Mouse (Mus musculus): ENCODE measurements around the gene Tmem168.

The Tmem168 gene

DNA sequence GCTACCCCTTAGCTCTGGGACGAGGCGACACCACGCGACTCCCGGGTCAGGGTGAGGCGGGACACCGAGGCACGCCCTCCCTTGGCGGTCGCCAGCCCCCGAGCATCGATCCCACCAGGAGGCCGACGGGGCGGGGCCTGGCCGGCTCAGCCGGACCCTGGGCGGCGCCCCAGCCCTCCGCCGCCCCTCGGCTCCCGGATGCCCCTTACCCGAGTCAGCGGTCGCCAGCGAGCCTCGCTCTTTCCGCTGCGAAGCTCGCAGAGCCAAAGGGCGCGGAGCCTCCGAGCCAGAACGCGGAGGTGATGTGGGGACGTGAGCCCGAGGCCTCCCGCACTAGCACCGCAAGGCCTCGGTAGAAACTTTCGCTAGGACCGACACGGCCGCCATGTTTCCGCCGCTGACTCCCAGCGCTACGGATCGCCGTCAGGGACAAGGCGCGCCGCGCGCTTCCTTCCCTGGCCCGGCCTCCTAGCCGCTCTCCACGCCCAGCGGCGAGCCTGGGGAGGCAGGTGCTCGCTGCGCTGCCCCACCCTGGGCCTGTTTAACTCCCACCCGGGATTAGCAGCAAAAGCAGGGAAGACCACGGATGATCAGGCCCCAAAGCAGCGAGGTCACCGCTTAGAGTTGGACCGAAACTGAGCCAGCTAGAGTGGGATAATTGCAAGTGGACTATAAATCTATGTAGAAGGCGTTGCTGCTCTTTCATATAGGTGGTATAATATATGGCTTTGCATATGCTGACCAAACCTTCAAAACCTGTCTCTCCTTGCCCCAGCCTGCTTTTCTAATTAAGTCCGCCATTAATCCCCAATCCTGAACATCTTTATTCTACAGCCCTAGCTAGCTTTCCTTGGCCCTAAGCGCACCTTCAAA lies at the start of gene Tmem168:
TSS of gene Tmem168 (minus strand) at position 480 of the 873 bp plus-strand sequence.
- peak; percentile 93 for DNase-seq (ENCODE audit: low read depth, low spot score)

GRCm38 (mm10) chr6:13654081-13654480 lies 46.2 kb upstream of the Tmem168 start:
- no peak for DNase-seq (ENCODE audit: low read depth, low spot score)

DNA sequence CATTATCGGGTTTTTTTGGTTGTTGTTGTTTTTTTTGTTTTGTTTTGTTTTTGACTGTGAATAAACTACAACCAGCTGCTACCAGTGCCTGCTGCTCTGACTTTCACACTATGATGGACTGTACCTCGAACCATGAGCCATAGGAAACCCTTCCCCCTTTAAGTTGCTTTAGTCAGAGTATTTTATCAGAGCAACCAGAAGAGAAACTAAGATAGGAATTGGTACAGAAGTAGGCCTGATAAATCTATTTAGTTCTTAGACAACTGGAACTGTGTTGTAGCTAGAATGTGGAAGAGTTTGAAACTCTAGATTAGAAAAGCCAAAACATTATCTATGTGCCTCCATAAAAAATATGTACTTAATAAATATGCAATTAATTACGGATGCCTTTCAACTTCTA lies 44.4 kb upstream of the Tmem168 start:
- no peak for DNase-seq (ENCODE audit: low read depth, low spot score)

GRCm38 (mm10) chr6:13650854-13651253 lies 43.0 kb upstream of the Tmem168 start:
- no peak for DNase-seq (ENCODE audit: low read depth, low spot score)

- DNase-seq (ENCODE audit: low read depth, low spot score): no peak
These were observed 40.4 kb upstream of the Tmem168 start for GRCm38 (mm10) chr6:13648305-13648704.

DNA sequence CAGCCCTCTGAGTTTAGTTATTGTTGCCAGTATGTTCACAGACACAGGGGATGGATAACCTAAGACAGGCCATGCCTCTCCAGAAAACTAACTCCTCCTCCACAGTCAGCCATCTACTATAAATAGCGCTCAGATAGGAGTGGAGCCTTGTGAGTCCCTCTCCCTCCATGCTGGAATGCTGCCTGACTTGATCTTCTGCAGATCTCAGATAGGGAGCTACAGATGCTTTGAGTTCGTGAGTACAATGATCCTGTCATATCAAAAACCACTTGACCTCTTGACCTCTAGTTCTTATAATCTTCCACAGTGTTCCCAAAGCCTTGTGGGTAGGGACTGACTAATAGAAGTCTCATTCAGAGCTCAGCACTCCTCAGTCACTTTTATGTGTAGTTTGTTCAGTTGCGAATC lies 28.7 kb upstream of the Tmem168 start:
- peak; percentile 18 for DNase-seq (ENCODE audit: low read depth, low spot score)

DNA sequence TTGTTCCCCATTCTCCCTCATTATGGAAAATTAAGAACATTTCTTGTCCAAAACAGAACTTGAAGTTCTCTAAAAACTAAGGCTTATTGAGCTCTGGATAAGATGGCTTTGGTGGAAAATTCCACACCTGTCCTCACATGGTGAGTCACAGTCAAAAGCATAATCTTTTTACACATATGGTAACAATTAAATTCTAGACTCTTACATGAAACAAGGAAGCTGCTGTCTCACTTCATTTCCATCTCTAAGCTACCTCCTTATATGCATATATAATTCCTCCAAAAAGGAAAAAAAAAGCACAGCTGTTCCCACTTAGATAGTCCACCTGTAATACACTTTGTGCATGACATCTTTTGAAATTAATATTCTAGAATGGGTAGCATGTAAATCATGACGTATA lies 24.7 kb upstream of the Tmem168 start:
- DNase-seq (ENCODE audit: low read depth, low spot score): no peak

DNA sequence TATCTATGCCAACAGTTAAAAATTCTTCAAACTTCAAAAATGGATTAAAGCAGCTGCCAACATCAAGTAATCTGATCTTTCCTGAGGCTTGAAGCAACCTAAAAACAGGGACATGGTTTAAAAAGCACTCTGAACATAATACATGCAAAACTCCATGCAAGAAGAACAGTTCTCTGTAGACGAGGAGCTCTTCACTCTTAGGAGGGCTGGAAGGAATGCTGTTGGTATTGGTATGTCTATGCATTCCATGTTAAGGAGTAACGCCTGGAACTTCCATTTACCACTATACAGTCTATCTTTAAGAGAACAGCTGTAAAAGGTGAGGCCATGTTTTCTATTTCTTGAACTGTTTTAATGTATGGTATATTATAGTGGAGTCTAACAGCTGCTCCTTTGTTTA lies 22.7 kb upstream of the Tmem168 start:
- no peak for DNase-seq (ENCODE audit: low read depth, low spot score)

GRCm38 (mm10) chr6:13619618-13620017 lies 11.7 kb upstream of the Tmem168 start:
- DNase-seq (ENCODE audit: low read depth, low spot score): no peak

DNA sequence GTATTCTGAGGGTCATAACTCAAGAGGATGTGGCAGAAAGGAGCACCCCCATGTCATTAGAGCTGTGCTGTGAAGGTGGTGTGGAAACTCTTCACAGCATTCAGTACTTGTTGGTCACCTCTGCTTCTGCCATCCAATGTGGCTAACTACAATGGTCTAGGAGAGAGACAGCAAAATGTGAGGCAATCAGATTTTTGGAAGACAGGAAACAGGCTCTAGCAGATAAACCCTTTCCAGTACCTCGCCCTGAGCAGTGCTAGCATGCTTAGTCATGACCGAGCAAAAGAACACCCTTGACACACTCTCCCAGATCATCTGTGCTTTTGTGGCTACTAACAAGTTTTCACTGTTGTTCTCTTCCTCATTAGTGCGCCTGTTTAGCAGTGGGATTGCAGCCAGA lies 9.2 kb upstream of the Tmem168 start:
- no peak for DNase-seq (ENCODE audit: low read depth, low spot score)

GRCm38 (mm10) chr6:13614568-13614967 lies 6.7 kb upstream of the Tmem168 start:
- DNase-seq (ENCODE audit: low read depth, low spot score): no peak

DNA sequence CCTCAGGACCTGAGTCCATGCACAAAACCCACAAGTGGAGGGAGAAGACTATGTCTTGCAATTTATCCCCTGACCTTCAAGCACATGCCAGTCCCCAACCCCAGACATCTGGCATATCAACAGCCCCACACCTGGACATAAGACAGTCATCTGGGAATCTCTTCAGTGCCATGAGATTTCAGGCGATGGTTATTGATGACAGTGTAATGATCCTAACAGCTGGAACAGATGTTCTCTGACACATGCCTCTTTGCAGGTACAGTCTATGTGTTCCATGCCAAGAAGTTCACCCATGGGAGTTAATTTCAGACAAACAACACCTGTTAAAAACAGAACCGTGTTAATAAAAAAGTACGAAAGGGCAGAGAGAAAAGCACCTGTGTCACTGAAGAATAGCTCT lies 5.8 kb upstream of the Tmem168 start:
- peak; percentile 56 for DNase-seq (ENCODE audit: low read depth, low spot score)

DNA sequence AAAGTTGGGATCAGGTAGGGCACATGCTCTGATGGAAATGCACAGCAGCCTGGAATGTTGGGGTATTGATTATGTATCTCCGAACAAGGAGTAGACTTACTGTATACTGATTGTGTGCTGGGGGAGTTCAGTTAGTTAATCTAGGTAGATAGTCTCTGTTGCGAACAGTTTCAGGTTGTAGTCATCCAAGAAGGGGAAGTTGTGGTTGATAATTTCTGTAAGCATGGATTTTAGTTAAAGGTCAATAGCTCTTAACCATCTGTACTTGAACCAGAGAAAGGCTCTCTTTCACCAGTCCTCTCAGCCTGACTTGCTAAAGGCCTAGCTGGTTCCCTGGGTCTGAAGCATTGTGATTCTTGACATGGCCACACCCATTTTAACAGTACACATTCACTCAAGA lies 3.0 kb upstream of the Tmem168 start:
- no peak for DNase-seq (ENCODE audit: low read depth, low spot score)

GRCm38 (mm10) chr6:13609353-13610140 lies 1.6 kb upstream of the Tmem168 start:
- DNase-seq (ENCODE audit: low read depth, low spot score): no peak

DNA sequence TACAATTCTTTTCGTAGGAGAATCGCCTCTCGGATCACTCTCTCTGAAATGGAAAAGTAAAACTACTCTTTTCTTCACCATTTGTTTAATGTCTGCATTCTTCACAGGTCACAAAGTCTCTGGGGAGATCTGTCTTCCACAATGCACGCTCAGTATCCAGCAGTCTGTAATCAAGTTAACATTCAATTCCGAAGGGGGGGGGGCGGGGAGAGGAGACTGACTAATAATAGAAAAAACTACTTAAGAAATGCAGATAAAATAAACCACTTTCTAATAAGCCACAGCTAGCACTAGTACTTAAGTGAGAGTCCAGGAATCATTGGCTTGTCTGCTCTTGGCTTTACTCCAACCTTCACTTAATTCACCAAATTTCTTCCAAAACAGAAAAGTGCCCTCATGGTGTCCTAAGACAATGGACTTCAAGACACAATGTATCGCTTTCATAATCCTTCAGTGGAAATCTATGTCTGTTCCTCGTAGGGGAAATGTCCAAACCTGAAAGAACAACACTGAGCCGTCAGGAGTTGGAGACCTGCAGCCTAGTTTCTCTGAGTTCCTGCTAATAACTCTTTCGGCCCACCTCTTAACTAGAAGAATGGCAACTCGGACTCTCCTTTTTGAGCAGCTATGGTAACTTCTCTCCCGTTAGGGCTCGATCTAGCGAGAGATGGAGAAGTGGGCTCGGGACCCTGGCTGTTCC lies 829 bp downstream of the Tmem168 start:
- peak; percentile 10 for DNase-seq (ENCODE audit: low read depth, low spot score)

DNA sequence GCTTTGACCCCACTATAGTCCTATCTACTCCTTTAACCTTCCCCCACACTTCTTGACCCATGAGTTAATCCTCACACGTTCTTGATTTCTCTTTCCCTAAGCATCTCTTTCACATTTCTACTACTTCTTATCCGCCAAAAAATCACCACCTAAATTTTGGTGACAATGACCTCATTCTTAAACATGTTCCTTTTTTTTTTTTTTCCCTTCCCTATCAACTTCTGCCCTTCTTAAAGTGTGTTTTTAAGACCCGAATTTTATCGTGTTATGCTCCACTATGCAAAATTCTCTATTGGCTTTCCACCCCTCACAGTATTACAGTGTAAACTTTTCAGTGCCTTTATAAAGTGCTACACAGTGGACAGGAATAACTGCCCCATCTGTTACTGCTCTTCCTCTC lies 1.5 kb downstream of the Tmem168 start:
- no peak for DNase-seq (ENCODE audit: low read depth, low spot score)

- no peak for DNase-seq (ENCODE audit: low read depth, low spot score)
These were observed 4.8 kb downstream of the Tmem168 start for GRCm38 (mm10) chr6:13603134-13603533.

GRCm38 (mm10) chr6:13601587-13601986 lies 6.3 kb downstream of the Tmem168 start:
- no peak for DNase-seq (ENCODE audit: low read depth, low spot score)

DNA sequence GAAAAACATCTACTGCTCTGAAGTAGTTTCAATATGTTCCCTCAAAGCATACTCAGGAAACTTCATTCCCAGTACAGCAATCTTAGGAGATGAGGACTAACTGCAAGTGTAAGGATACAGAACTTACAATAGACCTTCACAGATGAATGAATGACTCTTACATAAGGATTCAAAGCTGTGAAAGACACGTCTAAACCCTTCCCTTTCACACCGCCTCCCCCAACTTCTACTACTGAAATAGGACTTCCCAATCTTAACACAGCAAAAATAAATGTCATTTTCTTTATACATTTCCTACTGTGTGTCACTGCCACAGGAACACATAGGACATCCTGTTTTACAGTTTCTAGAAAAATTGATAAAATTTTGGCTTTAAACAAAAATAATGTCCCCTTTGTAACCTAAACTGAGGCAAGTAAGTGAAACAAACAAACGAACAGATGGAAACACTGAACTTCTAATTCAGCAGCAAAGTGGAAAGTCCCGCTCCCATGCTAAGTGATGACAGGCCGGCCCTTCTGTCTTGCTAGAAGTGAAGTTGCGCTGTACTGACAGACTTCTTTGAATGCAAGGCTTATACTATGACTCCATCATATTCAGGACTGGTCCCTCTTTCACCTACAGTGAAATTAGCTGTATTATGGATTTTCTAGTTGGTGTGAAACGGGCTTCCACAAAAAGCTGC lies 9.5 kb downstream of the Tmem168 start:
- DNase-seq (ENCODE audit: low read depth, low spot score): no peak

- no peak for DNase-seq (ENCODE audit: low read depth, low spot score)
These were observed 15.1 kb downstream of the Tmem168 start for GRCm38 (mm10) chr6:13592729-13593345.

GRCm38 (mm10) chr6:13586560-13586959 lies 21.3 kb downstream of the Tmem168 start:
- no peak for DNase-seq (ENCODE audit: low read depth, low spot score)
